Comparison of ENCODE assay signal across 8 mouse cellular contexts in genomic region chr7:45923762-45924428, GRCm38 (mm10). TPM values are rescaled to one million over a fixed set of nuclear protein-coding genes. Genes with fewer than 3 reads are reported as not detected.
DNase-seq lines count a peak whose midpoint lies in the region; ATAC-seq and TF ChIP-seq lines count a peak whose summit lies in the region.

Gene Ccdc114 (plus strand): TSS chr7:45924072.

- peak within 1 kb of the TSS; percentile 81 for H3K9ac ChIP-seq in heart, adult 2 months (ENCODE audit: low read depth, low read length)
- H3K9ac ChIP-seq in liver, embryonic 16.5 days (ENCODE audit: low read depth, low read length) = peak within 1 kb of the TSS; percentile 53

- no peak for TF ChIP-seq EP300 in heart, adult 2 months (IDR thresholded peaks at IDR 0.05; ENCODE audit: insufficient read depth, low read depth, low read length)

- DNase-seq in thymus, adult 18-20 months = peak; percentile 53 to 59
- DNase-seq in thymus, postnatal 25 days = no peak
- peak; percentile 66 for DNase-seq in embryo, embryonic 9.5 days (ENCODE audit: extremely low spot score)
- DNase-seq in heart, adult 2 months = peak; percentile 85 to 90
- peak; percentile 85 for DNase-seq in kidney, adult 18-20 months
- peak; percentile 62 for DNase-seq in neural tube, embryonic 10.5 days (ENCODE audit: extremely low spot score, low spot score)
- DNase-seq in thymus, adult 2 months = peak; percentile 42

- peak; percentile 60 for ATAC-seq in liver, embryonic 16.5 days (ENCODE audit: low read depth)

- 4% methylated on average over 24 of the region's 24 CpGs for WGBS in heart, adult 2 months
- 2% methylated on average over 24 of the region's 24 CpGs for WGBS in liver, embryonic 16.5 days (ENCODE audit: insufficient replicate concordance)
- WGBS in thymus, adult 2 months = 10% methylated on average over 24 of the region's 24 CpGs

- peak; percentile 88 for TF ChIP-seq POLR2A in heart, adult 2 months (IDR thresholded peaks at IDR 0.05; ENCODE audit: insufficient read depth, low read depth, low read length)
- no peak for TF ChIP-seq POLR2A in thymus, adult 2 months (IDR thresholded peaks at IDR 0.05; ENCODE audit: control insufficient read depth, extremely low read depth, insufficient read depth, low read length, poor library complexity)

- H3K27me3 ChIP-seq in heart, adult 2 months (ENCODE audit: control insufficient read depth, insufficient read depth, low read length) = no peaks in the 10 kb centered on the region
- no peaks in the 10 kb centered on the region for H3K27me3 ChIP-seq in liver, embryonic 16.5 days (ENCODE audit: control insufficient read depth, insufficient read depth, low read depth, low read length)
- H3K27me3 ChIP-seq in thymus, adult 2 months (ENCODE audit: control insufficient read depth, insufficient read depth, low read length) = no peaks in the 10 kb centered on the region

- H3K36me3 ChIP-seq in heart, adult 2 months (ENCODE audit: control insufficient read depth, insufficient read depth, low read length) = no peaks in the 10 kb centered on the region
- no peaks in the 10 kb centered on the region for H3K36me3 ChIP-seq in liver, embryonic 16.5 days (ENCODE audit: control insufficient read depth, insufficient read depth)
- no peaks in the 10 kb centered on the region for H3K36me3 ChIP-seq in thymus, adult 2 months (ENCODE audit: control insufficient read depth, insufficient read depth, low read length)

- peak within 1 kb of the TSS; percentile 73 for H3K4me2 ChIP-seq in liver, embryonic 16.5 days (ENCODE audit: low read depth, low read length)

- intact Hi-C loops in heart, adult 2 months (cut with DNase I) = loop anchor here (1.0 to 5.0 kb wide), 3 partner anchors 27 to 207 kb away; partner anchors contain the start of genes Kdelr1, Rpl18 and Sphk2

- H3K4me3 ChIP-seq in heart, adult 2 months = peak within 1 kb of the TSS; percentile 50
- peak within 1 kb of the TSS; percentile 59 for H3K4me3 ChIP-seq in liver, embryonic 16.5 days (ENCODE audit: low read depth, low read length)
- peak within 1 kb of the TSS; percentile 51 for H3K4me3 ChIP-seq in thymus, adult 2 months (ENCODE audit: control insufficient read depth, insufficient read depth, low read length)

- peak within 1 kb of the TSS; percentile 94 for H3K27ac ChIP-seq in heart, adult 2 months
- H3K27ac ChIP-seq in liver, embryonic 16.5 days (ENCODE audit: low read length) = peak within 1 kb of the TSS; percentile 88
- H3K27ac ChIP-seq in thymus, adult 2 months (ENCODE audit: control insufficient read depth, insufficient read depth, low read length) = peak within 1 kb of the TSS; percentile 92

- TF ChIP-seq CTCF in heart, adult 2 months (IDR thresholded peaks at IDR 0.05) = no peak
- no peak for TF ChIP-seq CTCF in thymus, adult 2 months (IDR thresholded peaks at IDR 0.05; ENCODE audit: borderline replicate concordance, control insufficient read depth, extremely low read depth, insufficient read depth, low read length, poor library complexity)

- H3K4me1 ChIP-seq in heart, adult 2 months (ENCODE audit: control insufficient read depth, insufficient read depth, low read length) = peaks cover 11% of the 10 kb centered on the region
- peaks cover 46% of the 10 kb centered on the region for H3K4me1 ChIP-seq in liver, embryonic 16.5 days (ENCODE audit: control insufficient read depth, low read depth, low read length)
- H3K4me1 ChIP-seq in thymus, adult 2 months (replicated peaks; ENCODE audit: control insufficient read depth, insufficient read depth, low read length) = peaks cover 44% of the 10 kb centered on the region

- no peaks in the 10 kb centered on the region for H3K9me3 ChIP-seq in liver, embryonic 16.5 days (replicated peaks; ENCODE audit: control insufficient read depth, low read length)

- H3K79me2 ChIP-seq in heart, adult 2 months (replicated peaks; ENCODE audit: control insufficient read depth, insufficient read depth, low read length) = no peaks in the 10 kb centered on the region

RNA-seq across cellular contexts. Expression of gene Ccdc114, which starts in this region (rescaled TPM):
- 1 to 10 TPM in 1 of 2 experiments, under 1 TPM in 1; 0.94 to 1.0 TPM for total RNA-seq in heart, adult 2 months (2021)
- 1.7 and 2.1 TPM in 2 replicates for polyA plus RNA-seq in heart, adult 2 months (2012; rRNA removed)
- 0.94 and 1.2 TPM in 2 replicates for polyA plus RNA-seq in liver, embryonic 16.5 days (2015; fragmentation: Nextera tagmentation; extraction: Ambion mirVana)
- polyA plus RNA-seq in thymus, adult 2 months (2012; rRNA removed) = 3.3 and 3.7 TPM in 2 replicates
